Mouse (Mus musculus): ENCODE results near the gene Tes3-ps.

The Tes3-ps gene

DNA sequence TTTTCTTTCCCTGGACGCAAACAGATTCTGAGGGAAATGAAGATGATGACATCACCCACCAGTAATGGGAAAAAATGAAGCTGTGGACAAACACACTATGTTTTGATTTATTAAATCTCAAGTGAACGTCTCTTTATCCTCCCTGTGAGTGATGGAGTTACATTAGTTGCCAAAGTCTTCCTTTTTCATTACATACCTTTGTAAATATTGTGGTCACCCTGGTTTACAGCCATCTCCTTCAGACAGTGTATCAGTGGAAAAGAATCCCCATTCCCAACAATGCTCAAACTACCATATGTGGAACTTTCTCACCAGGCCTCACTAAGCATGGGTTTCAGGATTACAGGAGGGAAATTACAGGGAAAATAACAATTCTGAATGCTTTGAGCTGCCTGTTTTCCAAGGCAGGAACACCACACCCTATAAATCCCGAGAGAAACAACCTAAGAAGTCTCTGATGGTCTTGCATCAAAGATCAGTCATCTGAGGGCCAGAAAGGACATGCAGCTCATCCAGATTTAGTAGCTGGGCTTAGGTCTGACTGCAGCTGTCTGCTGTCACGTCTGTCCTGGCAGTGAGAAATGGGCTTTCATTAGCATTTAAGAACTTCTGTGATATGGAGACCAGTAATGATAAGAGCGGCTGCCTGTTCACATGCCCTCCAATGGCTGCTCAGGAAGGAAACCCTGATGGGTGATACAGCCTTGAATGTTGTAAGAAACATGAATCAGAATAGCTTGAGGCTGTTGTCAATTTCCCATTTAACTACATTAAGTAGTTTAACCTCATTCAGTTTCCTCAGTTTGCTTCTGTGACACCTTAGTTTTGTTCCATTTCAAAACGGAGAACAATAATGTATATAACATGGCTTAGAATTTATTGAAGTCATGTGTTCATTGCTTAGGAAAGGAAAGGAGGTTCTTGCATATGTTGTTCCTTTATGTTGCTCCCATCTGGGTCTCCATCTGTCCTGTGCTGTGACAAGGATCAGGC lies at the start of gene Tes3-ps:
TSS of gene Tes3-ps (plus strand) at position 943 of the 993 bp plus-strand sequence.
- DNase-seq (ENCODE audit: low read depth) = no peak

DNA sequence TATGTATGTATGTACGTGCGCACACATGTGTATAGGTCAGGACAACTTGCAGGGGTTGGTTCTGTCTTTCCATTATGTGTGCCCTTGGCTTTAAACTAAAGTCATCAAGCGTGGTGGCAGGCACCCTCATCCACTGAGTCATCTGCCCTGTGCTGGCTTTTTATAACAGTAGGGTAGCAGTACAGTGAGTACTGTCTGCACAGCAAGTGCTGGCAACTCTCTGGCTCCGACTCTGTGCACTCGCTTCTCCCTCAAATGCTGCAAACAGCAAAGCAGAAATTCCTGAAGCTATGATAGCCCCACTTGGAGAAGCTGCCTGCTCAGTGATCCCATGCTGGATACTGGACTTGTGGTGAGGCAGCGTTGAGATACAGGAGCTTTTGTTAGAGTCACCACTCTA lies 48.7 kb upstream of the Tes3-ps start:
- no peak for DNase-seq (ENCODE audit: low read depth)

DNA sequence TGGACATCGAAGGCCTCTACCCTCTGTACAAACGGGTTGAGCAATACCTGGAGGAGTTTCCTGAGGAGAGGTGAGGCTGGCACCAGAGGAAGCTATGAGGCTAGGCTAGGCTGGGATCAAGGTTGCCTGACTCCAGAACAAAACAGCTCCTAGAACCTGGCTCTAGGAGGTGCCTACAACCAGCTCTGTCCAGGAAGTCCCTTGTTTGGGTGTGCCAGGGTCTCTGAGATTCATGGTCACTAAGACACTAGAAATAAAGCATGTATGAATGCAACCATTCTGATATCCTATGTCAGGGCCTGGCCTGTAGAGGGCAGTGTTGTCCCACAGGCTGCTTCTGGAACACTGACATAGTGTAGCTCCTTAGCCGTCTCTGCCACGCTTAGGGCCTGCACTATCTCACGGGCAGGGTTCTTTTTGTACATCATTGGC lies 43.8 kb upstream of the Tes3-ps start:
- peak; percentile 64 for DNase-seq (ENCODE audit: low read depth)

DNA sequence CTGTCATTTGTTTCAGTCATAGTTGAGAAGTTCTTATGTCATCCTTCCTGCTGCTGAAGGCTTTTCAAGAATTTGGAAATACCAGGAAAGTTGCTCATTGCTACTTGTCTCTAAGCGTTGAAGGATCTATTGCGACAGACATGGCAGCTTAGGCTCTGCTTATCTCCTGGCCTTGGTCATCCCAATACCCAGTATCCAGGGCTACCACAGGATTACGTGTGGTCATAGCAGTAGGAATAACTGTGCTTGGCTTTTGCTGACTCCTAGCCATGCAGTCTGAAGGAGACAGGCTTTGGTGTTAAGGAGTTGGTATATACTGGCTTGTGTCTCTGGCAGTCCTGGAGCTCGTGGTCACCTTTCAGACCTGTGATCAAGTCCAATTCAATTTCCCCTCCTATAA lies 32.8 kb upstream of the Tes3-ps start:
- DNase-seq (ENCODE audit: low read depth) = no peak

DNA sequence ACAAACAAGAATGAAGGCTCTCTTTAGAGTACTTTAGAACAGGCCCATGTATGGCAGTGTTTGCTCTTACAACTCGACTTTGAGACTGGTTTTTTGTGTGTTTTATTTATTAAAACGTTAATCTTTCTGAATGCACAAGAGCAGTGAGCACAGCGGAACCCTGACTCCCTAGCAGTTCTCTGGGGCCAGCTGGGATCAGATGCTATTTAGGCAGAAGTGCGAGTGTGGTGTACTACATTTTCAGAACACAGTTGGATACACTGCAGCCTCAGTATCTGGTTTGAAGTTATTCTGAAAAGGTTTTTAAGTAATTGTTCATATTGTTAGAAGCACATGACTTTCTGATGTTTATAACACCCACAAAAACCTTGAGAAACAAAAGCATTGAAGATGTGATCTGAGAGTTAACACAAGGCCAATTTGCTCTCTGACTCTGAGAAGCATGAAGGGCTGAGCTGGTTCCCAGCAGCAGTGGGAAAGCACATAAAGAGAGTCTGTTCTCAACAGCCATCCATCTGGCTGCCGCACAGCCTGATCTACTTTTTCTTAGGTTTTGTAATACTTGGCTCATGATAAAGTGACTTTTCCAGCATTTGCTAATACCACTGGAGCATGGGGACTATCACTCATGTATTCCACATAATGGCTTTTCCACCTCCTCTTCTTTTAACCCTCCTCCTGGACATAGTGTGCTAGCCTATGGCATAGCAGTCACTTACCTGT lies 32.3 kb upstream of the Tes3-ps start:
- DNase-seq (ENCODE audit: low read depth) = no peak

DNA sequence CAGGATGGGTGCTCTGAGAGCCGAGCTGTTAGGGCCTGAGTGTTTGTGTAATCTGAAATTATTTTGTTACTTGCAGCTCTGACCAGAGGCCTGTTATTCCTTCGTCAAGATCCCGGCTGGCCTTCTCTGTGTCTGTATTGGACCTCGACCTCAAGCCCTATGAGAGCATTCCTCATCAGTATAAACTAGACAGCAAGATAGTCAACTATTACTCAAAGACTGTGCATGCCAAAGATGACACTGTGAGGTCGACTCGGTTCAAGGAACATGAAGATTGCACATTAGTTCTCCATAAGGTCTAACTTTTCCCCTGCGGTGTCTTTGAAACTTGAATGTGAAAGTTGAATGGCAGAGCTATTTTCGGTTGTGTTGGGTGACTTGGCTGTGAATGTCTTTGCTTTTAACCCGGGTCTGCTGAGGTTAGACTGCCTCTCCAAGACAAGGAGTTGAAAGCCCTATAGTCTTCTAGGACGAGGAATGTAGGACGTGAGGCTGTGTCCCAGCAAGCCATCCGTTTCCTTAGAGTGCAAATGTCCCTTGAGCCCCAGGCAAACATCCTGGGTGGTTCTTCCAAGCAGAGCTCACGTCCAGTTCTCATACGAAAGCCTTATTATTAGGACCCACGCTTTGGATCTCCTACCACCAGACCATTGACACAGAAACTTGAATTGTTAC lies 31.5 kb upstream of the Tes3-ps start:
- DNase-seq (ENCODE audit: low read depth) = no peak

DNA sequence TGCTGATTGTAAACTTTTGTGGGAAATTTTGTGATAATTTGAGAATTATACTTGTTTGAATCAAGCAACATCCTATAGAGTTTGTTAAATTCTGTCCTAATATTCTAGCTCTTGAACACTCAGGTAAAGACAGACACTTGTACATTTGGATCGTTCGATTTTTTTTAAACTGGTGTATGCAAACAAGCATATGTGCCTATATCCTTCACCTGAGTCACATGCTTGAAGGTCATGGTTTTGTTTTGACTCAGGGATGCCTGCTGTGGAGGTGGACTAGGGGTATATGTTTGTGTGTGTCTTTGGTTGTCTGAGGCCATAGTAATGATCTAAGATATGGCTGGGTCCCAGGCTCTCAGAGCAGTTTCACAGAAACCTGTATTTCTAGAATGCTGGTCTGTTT lies 30.2 kb upstream of the Tes3-ps start:
- no peak for DNase-seq (ENCODE audit: low read depth)

DNA sequence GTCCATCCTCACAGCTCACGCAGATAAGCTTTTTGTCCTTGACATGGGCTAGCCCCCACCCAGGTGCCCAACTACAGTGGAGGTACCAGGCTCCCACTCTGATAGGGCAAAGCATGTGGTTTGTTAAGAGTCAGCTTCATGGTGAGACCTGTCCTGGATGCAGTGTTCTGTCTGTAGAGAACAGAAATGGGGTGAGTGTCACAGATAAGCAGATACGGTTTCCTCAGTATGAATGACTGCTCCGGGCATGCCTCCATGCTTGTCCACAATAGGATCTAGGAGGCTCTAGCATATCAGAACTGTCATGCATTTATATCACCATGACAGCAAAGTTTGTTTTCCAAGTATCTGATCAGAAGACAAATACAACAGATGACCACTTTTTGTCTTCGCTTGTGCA lies 27.2 kb upstream of the Tes3-ps start:
- DNase-seq (ENCODE audit: low read depth) = no peak

DNA sequence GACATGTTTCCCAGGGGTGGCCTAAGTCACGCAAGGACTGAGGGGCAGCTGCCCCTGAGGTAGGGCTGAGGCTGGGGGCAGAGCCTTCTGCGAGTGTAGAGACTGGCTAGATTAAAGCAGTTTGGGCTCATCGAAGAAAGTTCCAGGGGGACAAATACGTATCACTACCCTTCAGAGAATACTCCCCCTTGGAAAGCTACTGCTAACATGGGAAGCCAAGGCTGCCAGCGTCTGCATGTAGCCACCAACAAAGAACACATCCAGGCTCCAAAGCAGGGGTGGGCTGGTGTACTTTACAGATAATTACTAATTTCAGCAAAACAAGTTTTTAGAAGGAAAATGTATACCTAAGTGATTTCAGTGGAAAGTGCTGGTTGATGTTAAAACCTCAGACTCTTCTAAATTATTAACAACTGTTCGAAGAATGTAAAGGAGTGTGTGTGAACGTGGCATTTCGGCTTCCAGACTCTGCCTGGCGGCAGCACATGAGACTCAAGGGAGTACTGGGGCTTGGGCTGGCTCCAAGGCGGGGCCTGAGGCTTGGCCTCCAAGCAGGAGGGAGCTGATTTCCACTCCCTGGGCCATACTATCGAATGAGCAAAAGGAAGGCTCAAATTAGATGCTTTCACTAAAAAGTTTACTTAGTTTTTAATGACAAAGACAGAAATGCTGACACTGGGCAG lies 26.6 kb upstream of the Tes3-ps start:
- no peak for DNase-seq (ENCODE audit: low read depth)

DNA sequence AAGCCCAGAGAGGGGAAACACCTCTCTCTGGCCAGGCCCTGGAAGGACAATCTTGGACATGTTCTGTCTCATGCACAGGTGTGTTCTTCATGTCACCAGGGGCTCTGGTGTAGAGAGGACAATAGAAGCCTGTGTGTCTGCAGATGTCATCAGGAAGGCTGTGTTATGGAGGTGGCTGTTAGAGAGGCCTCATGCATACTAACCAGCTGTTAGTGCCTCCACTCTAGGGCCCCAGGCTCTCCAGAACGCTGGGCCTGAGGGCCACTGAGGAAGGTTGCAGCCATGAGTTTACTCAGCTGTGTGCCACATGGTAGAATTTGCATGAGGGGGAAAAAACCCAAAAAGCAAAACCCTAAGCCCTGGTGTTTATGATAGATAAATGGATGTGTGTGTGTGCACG lies 25.5 kb upstream of the Tes3-ps start:
- DNase-seq (ENCODE audit: low read depth) = no peak

DNA sequence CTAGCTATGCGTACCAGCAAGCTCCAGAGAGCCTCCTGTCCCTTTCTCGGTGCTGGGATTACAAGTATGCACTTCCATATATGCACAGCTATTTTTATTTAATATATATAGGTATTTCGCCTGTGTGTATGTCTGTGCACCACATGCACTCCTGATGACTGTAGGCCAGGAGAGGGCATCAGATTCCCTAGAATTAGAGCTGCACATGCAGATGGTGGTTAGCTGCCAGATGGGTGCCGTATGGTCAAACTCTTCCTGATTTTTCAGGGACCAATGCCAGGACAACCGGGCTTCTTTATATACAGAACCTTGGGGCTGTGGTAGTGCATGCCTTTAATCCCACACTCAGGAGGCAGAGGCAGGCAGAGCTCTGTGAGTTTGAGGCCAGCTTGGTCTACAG lies 24.1 kb upstream of the Tes3-ps start:
- DNase-seq (ENCODE audit: low read depth) = no peak

DNA sequence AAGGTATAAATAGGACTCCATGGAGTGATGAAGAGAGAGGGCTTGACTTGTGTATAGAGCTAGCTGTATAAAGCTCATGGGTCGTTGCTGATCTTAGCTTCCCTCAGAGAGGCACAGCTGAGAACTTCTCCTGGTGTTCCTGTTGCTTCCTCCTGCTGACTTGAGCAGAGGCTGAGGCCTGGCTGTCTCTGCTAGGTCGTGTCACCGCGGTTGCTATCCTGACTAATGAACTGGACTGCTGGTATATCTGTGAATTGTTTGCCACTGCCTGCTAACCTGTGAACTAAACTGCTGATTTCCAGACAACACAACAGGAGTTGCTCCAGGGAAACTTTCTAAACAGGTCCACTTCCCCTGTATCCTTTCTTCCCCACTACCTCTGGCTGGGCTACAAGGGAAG lies 22.8 kb upstream of the Tes3-ps start:
- no peak for DNase-seq (ENCODE audit: low read depth)

DNA sequence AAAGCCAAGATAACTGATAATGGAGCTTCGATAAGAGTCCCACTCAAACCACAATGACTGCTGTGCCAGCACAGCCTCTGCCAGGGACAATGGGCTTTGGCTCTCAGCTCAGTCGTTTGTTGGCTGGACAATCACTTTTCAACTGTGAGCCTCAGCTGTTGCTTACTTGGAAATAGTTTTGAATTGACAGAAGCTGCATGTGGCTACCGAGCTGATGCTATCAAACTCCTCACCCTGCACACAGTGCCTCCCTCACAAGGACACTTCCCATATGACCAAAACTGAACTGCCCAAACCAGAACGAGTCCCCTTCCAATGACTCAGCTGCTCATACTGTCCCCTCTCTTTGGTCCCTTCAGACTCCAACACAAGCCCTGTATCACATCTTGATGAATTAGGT lies 22.3 kb upstream of the Tes3-ps start:
- DNase-seq (ENCODE audit: low read depth) = no peak

DNA sequence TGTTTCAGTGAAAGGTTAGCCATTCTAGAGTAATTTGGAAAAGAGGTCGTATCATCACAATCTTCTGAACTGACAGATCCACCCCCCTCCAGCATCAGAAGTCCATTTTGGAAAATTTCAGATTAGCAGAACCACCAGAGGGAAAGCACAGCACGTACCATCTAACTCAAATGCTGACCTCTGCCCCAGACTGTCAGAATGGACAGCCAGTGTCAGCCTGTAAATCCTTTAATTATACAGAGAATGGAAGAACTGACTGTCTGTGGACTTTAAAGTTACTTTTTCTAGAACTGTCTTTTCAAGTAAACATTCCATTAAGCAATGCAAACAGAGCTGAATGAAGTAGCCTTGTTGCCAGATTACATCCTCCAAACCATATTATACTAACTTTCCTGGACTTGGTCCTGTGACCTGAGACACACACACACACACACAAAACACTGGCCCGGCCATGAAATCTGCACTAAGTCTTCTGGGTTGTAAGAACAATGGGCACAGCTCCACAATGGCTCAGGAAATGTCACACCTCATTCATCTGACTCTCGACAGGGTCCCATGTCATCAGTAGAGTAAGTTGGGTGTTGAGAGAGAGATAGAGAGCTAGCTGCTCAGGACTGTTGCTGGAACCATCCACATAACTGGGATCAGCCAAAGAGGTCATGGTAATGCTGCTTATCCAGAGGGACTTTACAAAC lies 21.0 kb upstream of the Tes3-ps start:
- no peak for DNase-seq (ENCODE audit: low read depth)

DNA sequence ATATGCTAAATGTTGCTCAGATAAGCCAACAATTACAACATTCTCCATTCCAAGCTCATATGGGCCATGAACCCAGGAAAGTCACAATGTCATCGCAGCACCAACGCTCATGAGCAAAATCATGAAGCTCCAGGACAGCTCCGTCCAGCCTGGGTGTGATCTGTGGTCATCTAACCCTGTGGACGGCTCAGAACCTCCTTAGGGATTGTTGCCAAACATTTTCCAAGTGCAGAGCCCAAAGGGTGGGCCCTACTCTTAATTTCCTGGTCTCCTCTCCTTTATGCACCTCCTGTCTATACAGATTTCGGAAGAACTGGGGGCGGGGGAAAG lies 20.5 kb upstream of the Tes3-ps start:
- DNase-seq (ENCODE audit: low read depth) = no peak

DNA sequence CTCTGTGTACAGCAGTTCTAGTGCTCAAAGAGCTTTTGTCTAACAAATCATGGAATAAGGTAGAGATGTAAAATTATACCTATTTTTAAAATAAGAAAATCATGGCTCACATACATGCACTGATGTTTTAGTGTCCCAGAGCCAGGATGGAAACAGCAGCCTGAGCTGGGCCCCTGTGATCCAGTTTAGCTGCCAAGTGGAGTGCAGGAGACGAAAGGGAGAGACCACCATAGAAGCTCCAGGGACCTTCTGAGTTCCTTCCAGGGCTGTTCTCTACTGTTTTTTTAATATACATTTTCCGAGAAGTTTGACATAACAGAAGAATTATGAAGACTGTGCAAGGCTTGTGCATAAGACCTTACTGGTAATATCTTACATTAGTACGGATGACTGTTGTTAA lies 15.2 kb upstream of the Tes3-ps start:
- no peak for DNase-seq (ENCODE audit: low read depth)

DNA sequence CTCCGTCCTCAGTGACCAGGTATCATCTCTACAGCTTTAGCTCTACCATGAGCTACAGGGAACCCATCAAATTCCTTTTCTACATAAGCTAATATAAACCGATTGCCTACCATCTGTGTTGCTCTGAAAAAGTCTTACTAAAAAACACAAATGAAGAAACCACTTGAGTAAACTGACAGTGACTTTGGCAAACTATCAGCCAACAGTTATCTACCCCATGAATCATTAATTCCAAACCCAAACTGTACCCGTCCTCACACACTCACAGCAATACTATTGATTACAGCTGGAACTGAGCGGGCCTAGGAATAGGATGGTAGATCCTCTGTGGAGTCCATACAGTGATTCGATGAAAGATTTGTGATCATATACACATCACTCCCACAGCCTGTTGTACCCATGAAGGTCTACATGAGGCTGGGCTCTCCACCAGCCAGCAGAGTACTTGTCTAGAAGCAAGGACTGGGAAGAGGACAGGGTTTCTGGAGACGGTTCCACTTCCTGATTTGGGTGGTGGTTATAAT lies 14.2 kb upstream of the Tes3-ps start:
- DNase-seq (ENCODE audit: low read depth) = no peak

DNA sequence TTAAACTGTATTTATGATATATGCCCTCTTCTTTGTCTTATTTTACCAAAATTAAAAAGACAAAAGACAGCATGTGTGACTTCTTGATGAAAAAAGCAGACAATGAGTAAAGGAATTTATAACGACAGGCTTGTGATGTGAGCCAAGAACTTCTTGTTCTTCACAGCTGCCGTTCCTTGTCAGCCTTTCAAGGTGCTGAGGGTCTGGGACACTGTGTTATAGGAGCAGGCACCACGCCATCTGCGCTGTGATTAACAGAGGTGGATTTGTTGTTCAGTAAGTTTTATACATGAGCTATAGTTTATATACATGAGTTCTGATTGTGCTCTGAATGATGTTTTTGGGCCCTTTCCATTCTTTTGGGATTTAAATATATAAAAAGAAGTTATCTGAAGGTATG lies 13.7 kb upstream of the Tes3-ps start:
- no peak for DNase-seq (ENCODE audit: low read depth)

DNA sequence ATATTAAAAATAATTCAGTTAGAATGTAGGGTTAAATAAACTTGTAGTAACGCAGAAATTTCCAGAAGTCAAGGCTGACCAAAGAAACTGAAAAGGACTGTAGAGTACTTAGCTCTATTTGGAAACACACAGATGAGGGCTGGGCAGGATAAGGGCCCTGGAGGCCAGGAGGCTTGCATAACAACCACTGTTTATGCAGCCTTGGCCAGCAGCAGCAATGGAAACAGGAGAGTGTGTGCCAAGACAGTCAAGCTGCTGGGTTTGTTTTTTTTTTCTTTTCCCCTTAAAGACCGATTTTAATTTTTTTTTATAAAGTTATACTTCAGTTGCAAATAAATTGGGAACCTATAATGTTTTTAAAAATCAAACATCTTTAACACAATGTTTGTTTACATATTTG lies 13.1 kb upstream of the Tes3-ps start:
- no peak for DNase-seq (ENCODE audit: low read depth)

DNA sequence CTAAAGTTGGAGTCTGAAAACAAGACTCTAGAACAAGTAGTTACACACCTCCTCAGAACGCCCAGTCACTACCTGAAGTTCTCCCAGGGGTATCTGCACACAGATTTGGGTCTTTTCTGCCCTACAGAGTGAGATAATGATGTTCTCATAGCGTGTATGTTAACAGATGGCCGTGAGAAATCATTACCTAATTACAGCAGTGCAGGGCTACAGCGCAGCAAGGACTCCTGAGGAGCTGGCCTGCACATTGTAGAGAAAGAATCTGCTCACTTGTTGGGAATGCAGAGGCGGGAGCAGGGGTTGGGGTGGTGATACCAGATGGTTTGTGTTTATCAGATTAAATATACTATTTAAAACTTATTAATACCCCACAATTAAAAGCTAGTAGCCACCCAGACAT lies 12.6 kb upstream of the Tes3-ps start:
- DNase-seq (ENCODE audit: low read depth) = no peak

DNA sequence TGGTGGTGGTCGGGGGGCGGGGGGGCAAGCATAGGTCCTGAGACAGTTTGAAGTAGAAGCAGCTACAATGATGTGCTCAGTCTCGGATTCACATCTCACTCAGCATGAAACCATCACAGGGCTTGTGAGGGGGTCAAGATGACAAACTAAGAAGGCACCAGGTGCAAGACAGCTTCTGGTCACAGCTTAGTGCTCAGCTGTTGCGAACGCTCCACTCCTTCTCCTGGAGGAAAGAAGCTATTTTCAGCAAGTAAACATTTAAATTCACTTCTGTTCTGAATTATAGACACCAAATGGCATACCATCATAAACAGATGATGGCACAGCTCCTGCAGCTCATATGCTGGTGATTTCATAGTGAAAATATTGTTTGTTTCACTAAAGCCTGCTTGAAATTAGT lies 7.7 kb upstream of the Tes3-ps start:
- DNase-seq (ENCODE audit: low read depth) = no peak

All from c-Kit-positive CD71-negative TER-119-negative erythroid progenitor cells, embryonic 14.5 days (primary cell).